Mouse (Mus musculus) myocyte (in vitro differentiated cells): ENCODE data around the gene Pafah1b1.

Source experiments
- CEBPB ChIP-seq: IDR thresholded peaks from 2 replicates; pipeline ENCODE4 v1.6.1; 2011; ENCODE audit warnings: mild to moderate bottlenecking, moderate library complexity; ENCODE audit not compliant: poor library complexity, insufficient read depth, severe bottlenecking
- E2F4 ChIP-seq: IDR thresholded peaks from one replicate; pipeline ENCODE4 v1.6.1; 2011; ENCODE audit warnings: mild to moderate bottlenecking, control low read depth, moderate library complexity; ENCODE audit not compliant: insufficient read depth
- MAX ChIP-seq: IDR thresholded peaks from one replicate; pipeline ENCODE4 v1.6.1; 2011; ENCODE audit warnings: low read depth, mild to moderate bottlenecking, control low read depth
- MYOD1 ChIP-seq, 3 experiments: IDR thresholded peaks; one replicate each; pipeline ENCODE4 v1.6.1; 2011; ENCODE audit warnings: control low read depth in 2 of 3, low read depth in 2 of 3, mild to moderate bottlenecking in 2 of 3, moderate library complexity in 1 of 3; ENCODE audit not compliant: insufficient read length in 2 of 3, control insufficient read depth in 1 of 3
- MYOG ChIP-seq, 3 experiments: IDR thresholded peaks; one replicate each; pipeline ENCODE4 v1.6.1; 2011; ENCODE audit warnings: control low read depth in 2 of 3, low read depth in 2 of 3, mild to moderate bottlenecking in 2 of 3; ENCODE audit not compliant: insufficient read length in 2 of 3, control insufficient read depth in 1 of 3, insufficient read depth in 1 of 3
- POLR2A ChIP-seq: IDR thresholded peaks from one replicate; pipeline ENCODE4 v1.6.1; 2011; ENCODE audit warnings: low read depth, mild to moderate bottlenecking, control low read depth, moderate library complexity; ENCODE audit not compliant: insufficient read length
- POLR2AphosphoS2 ChIP-seq: IDR thresholded peaks from one replicate; pipeline ENCODE4 v1.6.1; 2011; ENCODE audit warnings: low read depth, control low read depth; ENCODE audit not compliant: insufficient read length
- SRF ChIP-seq: IDR thresholded peaks from one replicate; pipeline ENCODE4 v1.6.1; 2011; ENCODE audit warnings: low read depth; ENCODE audit not compliant: control insufficient read depth, insufficient read length
- TCF12 ChIP-seq: IDR thresholded peaks from one replicate; pipeline ENCODE4 v1.6.1; 2011; ENCODE audit warnings: mild to moderate bottlenecking, control low read depth; ENCODE audit not compliant: poor library complexity, insufficient read depth, severe bottlenecking
- TCF3 ChIP-seq: IDR thresholded peaks from one replicate; pipeline ENCODE4 v1.6.1; 2011; ENCODE audit warnings: low read depth, control low read depth; ENCODE audit not compliant: insufficient read length
- USF1 ChIP-seq: IDR thresholded peaks from one replicate; pipeline ENCODE4 v1.6.1; 2011; ENCODE audit warnings: low read depth, mild to moderate bottlenecking, control low read depth, moderate library complexity

GRCm38 (mm10) chr11:74664906-74665305, 59.6 kb downstream of the Pafah1b1 start:
- TF ChIP-seq POLR2A = no peak
- TF ChIP-seq MAX = no peak
- no peak for TF ChIP-seq E2F4
- TF ChIP-seq USF1 = no peak
- TF ChIP-seq POLR2AphosphoS2 = no peak
- TF ChIP-seq TCF12 = no peak
- no peak for TF ChIP-seq MYOG (IDR thresholded peaks at IDR 0.05; ENCODE audit: control insufficient read depth in 1 of 3, insufficient read depth in 1 of 3, insufficient read length in 2 of 3, low read depth in 2 of 3)
- no peak for TF ChIP-seq SRF
- TF ChIP-seq MYOD1 (IDR thresholded peaks at IDR 0.05; ENCODE audit: control insufficient read depth in 1 of 3, insufficient read length in 2 of 3, low read depth in 2 of 3) = no peak
- TF ChIP-seq TCF3 = no peak
- no peak for TF ChIP-seq CEBPB
